Mouse (Mus musculus): Measurements from ENCODE around the gene Tnr. TPM values are rescaled to one million over a fixed set of nuclear protein-coding genes. Genes with fewer than 3 reads are reported as not detected.

Gene Tnr
- 0.01 TPM in 2 replicates for polyA plus RNA-seq (2012; rRNA removed)

DNA sequence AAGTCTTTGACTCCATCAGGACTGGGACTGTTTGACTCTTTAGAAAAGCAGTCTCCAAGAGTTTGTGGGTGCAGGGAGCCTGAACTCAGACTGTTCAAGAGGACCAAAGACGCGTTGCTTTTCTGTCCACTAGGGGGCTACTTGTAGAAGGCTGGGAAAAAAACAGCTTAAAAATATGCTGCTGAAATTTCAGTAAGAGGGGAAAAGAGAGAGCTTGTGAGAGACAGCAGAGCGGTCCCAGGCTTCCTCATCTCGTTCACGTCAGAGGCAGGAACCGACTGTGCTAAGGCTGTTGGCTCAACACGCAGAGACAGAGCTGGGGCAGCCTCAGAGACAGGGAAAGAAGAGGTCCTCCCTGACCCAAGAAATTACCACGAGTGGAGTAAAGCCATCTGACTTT, at the start of gene Tnr:
TSS of gene Tnr (plus strand) at position 192 of the 400 bp plus-strand sequence.

